Mouse (Mus musculus): ENCODE measurements at regions not wholly inside any gene's neighbourhood (a gene's known extent, or its start where the extent isn't known, plus 50 kb on each side); places are given as distances from the start of the nearest gene placed in this dataset.

- DNase-seq (ENCODE audit: low spot score), result no peak
Measured at GRCm38 (mm10) chr3:99447361-99447760, 207.2 kb downstream of the Tbx15 start.

GRCm38 (mm10) chr3:99447813-99448212 lies 207.6 kb downstream of the Tbx15 start:
- DNase-seq (ENCODE audit: low spot score), result no peak

GRCm38 (mm10) chr3:99459036-99459863 lies 219.1 kb downstream of the Tbx15 start:
- DNase-seq (ENCODE audit: low spot score), result no peak

- no peak for DNase-seq (ENCODE audit: low spot score)
Measured at GRCm38 (mm10) chr3:99499980-99500379, 259.8 kb downstream of the Tbx15 start.

GRCm38 (mm10) chr3:99504772-99505171 lies 264.6 kb downstream of the Tbx15 start:
- no peak for DNase-seq (ENCODE audit: low spot score)

- DNase-seq (ENCODE audit: low spot score), result no peak
Measured at GRCm38 (mm10) chr3:99512250-99512649, 272.1 kb downstream of the Tbx15 start.

- no peak for DNase-seq (ENCODE audit: low spot score)
Measured at GRCm38 (mm10) chr3:99512933-99513332, 272.8 kb downstream of the Tbx15 start.

GRCm38 (mm10) chr3:99515751-99516150 lies 275.6 kb downstream of the Tbx15 start:
- DNase-seq (ENCODE audit: low spot score), result no peak

GRCm38 (mm10) chr3:99560917-99561316 lies 320.7 kb downstream of the Tbx15 start:
- DNase-seq (ENCODE audit: low spot score), result no peak

GRCm38 (mm10) chr3:99573335-99573976 lies 311.8 kb upstream of the Spag17 start:
- no peak for DNase-seq (ENCODE audit: low spot score)

GRCm38 (mm10) chr3:99573977-99574373 lies 311.2 kb upstream of the Spag17 start:
- DNase-seq (ENCODE audit: low spot score), result no peak

- no peak for DNase-seq (ENCODE audit: low spot score)
Measured at GRCm38 (mm10) chr3:99602679-99603078, 282.5 kb upstream of the Spag17 start.

GRCm38 (mm10) chr3:99632309-99632708 lies 252.9 kb upstream of the Spag17 start:
- DNase-seq (ENCODE audit: low spot score), result no peak

- no peak for DNase-seq (ENCODE audit: low spot score)
Measured at GRCm38 (mm10) chr3:99641343-99642106, 243.7 kb upstream of the Spag17 start.

GRCm38 (mm10) chr3:99644910-99645309 lies 240.3 kb upstream of the Spag17 start:
- DNase-seq (ENCODE audit: low spot score), result no peak

GRCm38 (mm10) chr3:99645318-99645717 lies 239.9 kb upstream of the Spag17 start:
- DNase-seq (ENCODE audit: low spot score), result no peak

- no peak for DNase-seq (ENCODE audit: low spot score)
Measured at GRCm38 (mm10) chr3:99657617-99658016, 227.6 kb upstream of the Spag17 start.

- no peak for DNase-seq (ENCODE audit: low spot score)
Measured at GRCm38 (mm10) chr3:99663783-99664182, 221.4 kb upstream of the Spag17 start.

- no peak for DNase-seq (ENCODE audit: low spot score)
Measured at GRCm38 (mm10) chr3:99665363-99665762, 219.8 kb upstream of the Spag17 start.

- DNase-seq (ENCODE audit: low spot score), result no peak
Measured at GRCm38 (mm10) chr3:99665902-99666768, 219.1 kb upstream of the Spag17 start.

- DNase-seq (ENCODE audit: low spot score), result no peak
Measured at GRCm38 (mm10) chr3:99674145-99674544, 211.1 kb upstream of the Spag17 start.

All from heart, adult 8-10 months (tissue).